Comparison of ENCODE assay signal across 14 mouse cellular contexts in the genomic region with DNA sequence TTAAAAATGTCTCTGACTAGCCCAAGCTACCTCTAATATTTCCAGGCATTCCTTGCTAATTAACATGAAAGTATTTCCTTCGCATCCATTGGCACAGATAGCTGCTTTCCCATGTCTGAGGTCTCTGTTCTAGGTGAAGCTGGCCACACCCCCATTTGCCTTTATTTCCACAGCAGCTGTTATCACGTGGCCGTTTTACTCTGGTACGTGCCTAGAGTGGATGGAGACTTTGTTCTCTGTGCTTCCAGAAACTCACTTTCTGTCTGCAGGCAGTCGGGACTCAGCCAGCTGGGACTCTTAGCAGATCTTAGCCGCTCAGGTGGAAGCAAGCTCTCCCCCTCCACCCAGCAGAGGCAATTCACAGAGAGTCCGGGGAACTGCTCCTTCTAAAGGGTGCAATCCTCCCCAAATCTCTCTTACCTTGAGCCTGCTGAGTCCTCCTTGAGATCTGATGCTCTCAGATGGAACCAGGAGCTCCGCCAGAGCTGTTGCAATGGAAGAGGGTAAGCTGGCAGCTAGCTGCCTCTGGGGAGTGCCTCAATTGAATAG.
"Had no signal": no experiment of that assay in that cellular context is flagged by ENCODE, and none has a peak within 500 bp of the region (broad histone marks: within the 10 kb centered on the region; RNA-seq: fewer than 3 reads in every experiment).

No protein-coding gene starts in this region.

- H3K27ac ChIP-seq: limb, embryonic 13.5 days; liver, embryonic 14.5 days; midbrain, embryonic 10.5 days; neural tube, embryonic 13.5 days had no signal

- H3K9ac ChIP-seq: limb, embryonic 13.5 days; liver, embryonic 14.5 days; neural tube, embryonic 13.5 days had no signal

- DNase-seq: kidney, adult 8-10 months; kidney, postnatal 25 days; layer of hippocampus, postnatal 36 days; left cerebral cortex, postnatal 4 days; lung, adult 18-20 months; lung, postnatal 4 days; midbrain, embryonic 14.5 days; spleen, adult 18-20 months; thymus, postnatal 36 days had no signal

- ATAC-seq: inflammation-experienced regulatory T-cells, adult 6 months had no signal

- H3K4me3 ChIP-seq: limb, embryonic 13.5 days; midbrain, embryonic 10.5 days; neural tube, embryonic 13.5 days had no signal

- H3K36me3 ChIP-seq: limb, embryonic 13.5 days; midbrain, embryonic 10.5 days; neural tube, embryonic 13.5 days had no signal

- H3K4me2 ChIP-seq: limb, embryonic 13.5 days; neural tube, embryonic 13.5 days had no signal

- H3K27me3 ChIP-seq: neural tube, embryonic 13.5 days had no signal

- H3K9me3 ChIP-seq: limb, embryonic 13.5 days; midbrain, embryonic 10.5 days; neural tube, embryonic 13.5 days had no signal
